Mouse (Mus musculus): ENCODE results near the gene Enox1.

Enox1 gene

GRCm38 (mm10) chr14:77368411-77368810 lies 211.8 kb downstream of the Enox1 start:
- DNase-seq (ENCODE audit: low read depth in 1 of 2, low spot score in 2 of 2): no peak

DNA sequence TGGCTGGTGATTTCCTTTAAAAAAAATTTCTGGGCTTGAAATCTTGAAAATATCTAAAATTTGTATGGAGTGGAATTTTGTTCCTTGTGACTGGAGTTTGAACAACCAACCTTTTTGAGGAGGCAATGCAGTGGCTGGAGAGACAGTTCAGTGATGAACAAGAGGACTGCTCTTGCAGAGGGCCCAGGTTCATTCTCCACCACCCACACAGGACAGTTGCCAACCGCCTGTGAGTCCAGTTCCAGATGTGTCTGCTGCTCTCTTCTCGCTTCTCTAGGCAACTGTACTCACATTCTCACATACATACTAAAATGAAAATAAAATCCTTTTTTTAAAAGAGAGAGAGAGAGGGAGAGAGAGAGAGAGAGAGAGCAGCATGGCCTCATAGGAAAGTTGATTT lies 212.5 kb downstream of the Enox1 start:
- no peak for DNase-seq (ENCODE audit: low read depth in 1 of 2, low spot score in 2 of 2)

- DNase-seq (ENCODE audit: low read depth in 1 of 2, low spot score in 2 of 2): no peak
Observed at GRCm38 (mm10) chr14:77370521-77370920, 214.0 kb downstream of the Enox1 start.

GRCm38 (mm10) chr14:77371977-77372376 lies 215.4 kb downstream of the Enox1 start:
- no peak for DNase-seq (ENCODE audit: low read depth in 1 of 2, low spot score in 2 of 2)

GRCm38 (mm10) chr14:77373119-77373518 lies 216.6 kb downstream of the Enox1 start:
- DNase-seq (ENCODE audit: low read depth in 1 of 2, low spot score in 2 of 2): no peak

GRCm38 (mm10) chr14:77375054-77375453 lies 218.5 kb downstream of the Enox1 start:
- DNase-seq (ENCODE audit: low read depth in 1 of 2, low spot score in 2 of 2): no peak

DNA sequence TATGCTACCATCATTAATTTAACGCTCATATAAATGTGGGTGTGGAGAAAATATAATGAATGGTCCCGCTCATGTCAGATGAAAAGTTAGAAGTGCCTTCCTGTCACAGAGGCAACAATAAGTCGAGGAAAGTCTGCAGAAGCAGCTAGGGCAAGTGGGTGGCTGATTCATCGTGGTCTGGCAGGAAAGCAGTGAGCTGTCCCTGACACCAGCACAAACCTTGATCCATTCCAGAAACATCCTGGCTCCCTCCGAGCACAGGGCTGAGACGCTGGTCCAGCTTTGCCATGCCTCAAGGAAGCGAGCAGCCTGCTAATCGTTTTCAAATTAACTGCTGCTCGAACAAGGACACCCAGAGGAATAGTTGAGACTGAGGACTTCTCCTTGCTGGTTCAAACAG lies 219.1 kb downstream of the Enox1 start:
- no peak for DNase-seq (ENCODE audit: low read depth in 1 of 2, low spot score in 2 of 2)

- no peak for DNase-seq (ENCODE audit: low read depth in 1 of 2, low spot score in 2 of 2)
Observed at GRCm38 (mm10) chr14:77376731-77377130, 220.2 kb downstream of the Enox1 start.

DNA sequence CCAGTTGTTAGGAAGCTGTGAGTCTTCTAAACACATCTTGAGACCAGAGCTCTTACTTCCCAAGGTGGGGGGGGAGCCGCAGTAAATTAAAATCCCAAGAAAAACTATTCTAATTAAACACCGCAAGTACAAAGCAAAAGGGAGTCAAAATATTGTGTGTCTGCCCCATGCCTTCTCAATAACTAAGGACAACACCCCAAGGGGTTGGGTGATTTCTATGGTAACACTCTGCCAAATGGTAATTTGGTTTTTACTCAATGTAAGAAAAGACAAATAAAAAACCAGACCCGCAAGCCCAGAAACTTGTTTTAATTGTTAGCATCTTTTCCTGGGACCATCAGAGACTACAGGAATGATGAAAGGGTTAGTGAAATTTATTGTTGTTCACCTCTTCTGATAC lies 220.9 kb downstream of the Enox1 start:
- no peak for DNase-seq (ENCODE audit: low read depth in 1 of 2, low spot score in 2 of 2)

- no peak for DNase-seq (ENCODE audit: low read depth in 1 of 2, low spot score in 2 of 2)
Observed at GRCm38 (mm10) chr14:77377873-77378272, 221.3 kb downstream of the Enox1 start.

DNA sequence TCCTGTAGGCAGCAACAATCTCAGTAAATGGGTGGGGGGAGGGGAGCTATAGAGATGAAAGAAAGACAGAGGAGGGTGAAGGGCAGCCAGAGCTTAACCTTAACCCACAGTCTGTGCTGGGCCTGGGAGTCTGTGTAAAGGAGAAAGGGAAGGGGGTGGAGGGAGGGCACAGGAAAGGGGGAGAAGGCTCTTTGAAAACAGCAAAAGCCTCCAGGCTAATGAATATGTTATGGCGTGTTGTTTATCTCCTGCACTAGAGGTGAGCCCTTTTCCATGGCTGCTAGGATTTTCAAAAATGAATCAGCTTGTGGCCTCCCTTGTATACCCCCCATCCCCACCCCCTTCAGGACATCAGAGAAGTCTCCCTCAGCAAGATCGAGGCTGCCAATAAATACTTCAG lies 225.0 kb downstream of the Enox1 start:
- no peak for DNase-seq (ENCODE audit: low read depth in 1 of 2, low spot score in 2 of 2)

- no peak for DNase-seq (ENCODE audit: low read depth in 1 of 2, low spot score in 2 of 2)
Observed at GRCm38 (mm10) chr14:77385621-77386020, 229.1 kb downstream of the Enox1 start.

GRCm38 (mm10) chr14:77387877-77388276 lies 231.3 kb downstream of the Enox1 start:
- DNase-seq (ENCODE audit: low read depth in 1 of 2, low spot score in 2 of 2): no peak

DNA sequence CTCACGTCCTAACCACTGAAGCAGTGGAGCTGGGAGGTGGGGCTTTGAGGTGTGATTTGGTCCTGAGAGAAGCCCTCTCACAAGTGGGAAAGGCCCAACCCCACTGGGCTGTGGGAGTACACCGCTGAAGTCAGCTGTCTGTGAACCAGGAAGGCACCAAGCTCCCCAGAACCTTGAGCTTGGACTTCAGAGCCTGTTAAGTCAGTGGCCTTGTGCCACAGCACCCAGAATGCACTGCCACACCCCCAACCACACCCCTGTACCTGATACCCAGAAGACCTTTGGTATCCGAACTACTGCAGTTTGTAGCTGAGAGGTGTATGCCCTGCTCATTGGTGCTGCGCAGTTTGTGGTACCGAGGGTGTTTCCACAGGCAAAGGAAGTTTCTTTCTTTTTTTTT lies 232.7 kb downstream of the Enox1 start:
- no peak for DNase-seq (ENCODE audit: low read depth in 1 of 2, low spot score in 2 of 2)

DNA sequence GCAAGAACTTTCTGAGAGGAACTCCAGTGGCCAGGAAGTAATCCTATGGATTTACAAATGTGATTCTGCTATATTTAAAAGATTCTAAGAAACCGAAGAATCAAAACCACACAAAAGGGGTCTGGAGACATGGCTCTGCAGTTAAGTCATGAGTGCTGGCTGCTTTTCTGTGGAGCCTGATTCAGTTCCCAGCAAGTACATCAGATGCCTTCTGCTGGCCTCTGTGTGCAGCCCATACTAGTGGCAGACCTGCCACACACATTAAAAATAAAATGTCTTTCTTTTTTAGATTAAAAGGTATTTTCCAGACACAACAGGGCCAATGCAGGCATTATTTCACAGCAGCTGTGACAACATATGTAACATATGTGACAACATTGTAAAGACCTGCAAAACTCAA lies 235.9 kb downstream of the Enox1 start:
- no peak for DNase-seq (ENCODE audit: low read depth in 1 of 2, low spot score in 2 of 2)

DNA sequence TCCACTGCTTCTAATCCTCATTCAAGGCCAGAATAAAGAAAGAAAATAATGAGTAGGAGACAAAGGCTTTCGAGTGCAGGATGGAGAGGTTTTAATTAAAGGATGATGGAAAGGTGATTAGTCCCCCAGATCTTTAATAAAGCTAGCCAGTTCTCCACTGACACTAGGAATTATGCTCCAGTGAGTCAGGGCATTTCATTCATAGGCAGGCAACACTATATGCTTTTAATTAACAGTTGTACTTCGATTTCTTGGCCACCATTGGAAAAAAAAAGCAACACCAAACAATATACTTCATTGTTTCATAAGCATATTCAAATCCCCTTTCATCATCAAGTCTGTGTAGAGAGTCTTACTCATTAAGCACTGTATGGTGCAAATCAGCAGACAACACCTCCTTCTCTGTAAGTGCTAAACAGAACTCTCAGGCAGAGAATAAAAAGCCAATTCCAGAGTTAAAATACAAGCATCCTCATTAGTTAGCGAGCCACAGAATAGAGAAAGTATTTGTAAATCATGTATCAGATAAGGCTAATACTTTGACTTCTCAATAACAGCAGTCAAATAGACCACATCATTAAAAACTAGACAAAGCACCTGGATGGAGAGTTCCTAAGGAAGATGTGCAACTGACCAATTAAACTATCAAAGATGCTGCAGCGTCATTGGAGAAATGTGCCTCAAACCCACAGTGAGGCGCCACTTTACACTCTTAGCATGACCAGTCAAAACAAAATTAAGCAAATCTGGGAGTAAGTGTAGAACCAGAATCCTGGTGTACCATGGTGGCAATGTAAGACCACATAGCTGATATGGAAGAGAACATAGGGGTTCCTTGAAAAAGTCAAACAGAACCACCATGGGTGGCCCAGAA lies 249.9 kb downstream of the Enox1 start:
- no peak for DNase-seq (ENCODE audit: low read depth in 1 of 2, low spot score in 2 of 2)

- no peak for DNase-seq (ENCODE audit: low read depth in 1 of 2, low spot score in 2 of 2)
Observed at GRCm38 (mm10) chr14:77409271-77409940, 252.8 kb downstream of the Enox1 start.

- no peak for DNase-seq (ENCODE audit: low read depth in 1 of 2, low spot score in 2 of 2)
Observed at GRCm38 (mm10) chr14:77410354-77410753, 253.8 kb downstream of the Enox1 start.

GRCm38 (mm10) chr14:77413106-77413505 lies 256.5 kb downstream of the Enox1 start:
- no peak for DNase-seq (ENCODE audit: low read depth in 1 of 2, low spot score in 2 of 2)

DNA sequence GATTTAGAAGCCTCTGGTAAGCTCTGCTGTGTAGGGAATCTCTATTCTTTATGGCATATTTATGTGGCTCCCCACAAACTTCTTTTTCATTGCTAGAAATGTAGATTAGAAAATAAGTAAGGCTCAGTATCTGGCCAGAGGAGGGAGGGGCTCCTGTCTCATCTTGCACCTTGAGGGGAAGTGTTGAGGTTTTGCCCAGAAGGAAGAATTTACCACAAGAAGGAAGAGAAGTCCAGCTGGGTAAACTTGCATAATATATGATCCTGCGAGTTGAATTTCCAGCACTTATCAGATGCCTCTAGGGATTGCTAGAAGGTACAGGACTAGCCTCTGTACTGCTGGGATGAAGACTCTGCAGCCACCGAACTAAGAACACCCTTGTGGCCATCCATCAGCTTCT lies 259.8 kb downstream of the Enox1 start:
- DNase-seq (ENCODE audit: low read depth in 1 of 2, low spot score in 2 of 2): no peak

- no peak for DNase-seq (ENCODE audit: low read depth in 1 of 2, low spot score in 2 of 2)
Observed at GRCm38 (mm10) chr14:77421031-77421430, 264.5 kb downstream of the Enox1 start.

DNA sequence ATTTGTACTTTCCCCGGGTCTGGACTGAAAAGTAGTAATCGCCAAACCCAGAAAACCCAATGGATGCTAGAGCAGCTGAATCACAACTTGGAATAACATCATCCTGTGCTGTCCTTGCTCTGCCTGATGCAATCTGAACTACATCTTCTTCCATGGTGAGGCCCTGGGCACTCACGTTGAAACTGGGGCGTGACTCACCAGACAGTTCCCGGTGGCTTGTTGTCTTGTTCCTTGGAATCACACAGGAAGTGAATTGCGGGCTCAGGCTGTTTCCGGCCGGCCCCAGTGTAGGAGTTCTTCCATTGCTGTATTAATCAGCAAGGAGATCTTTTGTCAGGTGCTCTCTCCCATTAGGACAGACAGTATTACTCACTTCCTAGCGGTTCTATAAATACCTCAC lies 266.6 kb downstream of the Enox1 start:
- DNase-seq (ENCODE audit: low read depth in 1 of 2, low spot score in 2 of 2): no peak

- no peak for DNase-seq (ENCODE audit: low read depth in 1 of 2, low spot score in 2 of 2)
Observed at GRCm38 (mm10) chr14:77439426-77439825, 282.9 kb downstream of the Enox1 start.

All from monocyte, adult 2 months (primary cell).